Mouse (Mus musculus): ENCODE data around the gene Pmp22.

The Pmp22 gene

DNA sequence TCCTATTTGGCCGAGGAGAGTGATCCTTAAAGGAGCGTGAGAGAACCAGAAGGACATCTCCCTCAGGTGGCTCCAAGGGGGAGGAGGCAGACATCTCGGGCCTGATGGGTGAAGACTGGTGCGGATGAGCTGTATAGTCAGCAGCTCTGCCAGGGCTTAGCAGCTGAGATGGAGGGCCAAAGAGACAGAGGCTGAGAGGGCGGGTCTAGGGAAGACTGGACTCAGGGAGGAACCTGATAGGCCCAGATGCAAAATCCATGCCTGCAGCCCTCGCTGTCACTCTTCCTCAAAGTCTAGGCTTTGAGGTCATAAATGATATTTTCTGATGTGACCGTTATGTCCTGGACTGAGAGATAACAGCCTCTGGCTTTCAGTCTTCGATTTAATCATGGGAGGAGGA lies 1.8 kb upstream of the Pmp22 start:
- WGBS: 91% methylated on average over 8 of the region's 8 CpGs

- 91% methylated on average over 4 of the region's 4 CpGs for WGBS
Observed at GRCm38 (mm10) chr11:63127513-63127912, 1.3 kb upstream of the Pmp22 start.

DNA sequence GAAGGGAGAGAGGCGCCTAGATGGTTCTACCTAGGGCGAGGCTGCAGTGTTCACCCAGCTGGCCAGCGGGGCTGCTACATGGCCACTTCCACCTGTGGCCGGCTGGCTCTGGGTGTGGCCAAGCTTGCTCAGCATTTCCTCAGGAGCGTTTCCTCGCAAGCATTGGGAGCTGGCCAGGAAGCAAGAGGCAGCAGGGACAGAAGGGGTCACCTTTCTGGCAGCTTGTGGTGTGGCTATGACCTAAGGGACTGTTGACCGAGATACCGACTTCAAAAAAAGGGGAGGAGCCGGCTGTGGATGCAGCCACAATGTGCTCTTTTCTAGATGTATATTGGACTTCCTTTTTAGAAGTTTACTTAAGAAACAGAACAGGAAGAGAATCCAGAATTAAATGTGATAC lies 593 bp downstream of the Pmp22 start:
- WGBS: 64% methylated on average over 9 of the region's 9 CpGs

DNA sequence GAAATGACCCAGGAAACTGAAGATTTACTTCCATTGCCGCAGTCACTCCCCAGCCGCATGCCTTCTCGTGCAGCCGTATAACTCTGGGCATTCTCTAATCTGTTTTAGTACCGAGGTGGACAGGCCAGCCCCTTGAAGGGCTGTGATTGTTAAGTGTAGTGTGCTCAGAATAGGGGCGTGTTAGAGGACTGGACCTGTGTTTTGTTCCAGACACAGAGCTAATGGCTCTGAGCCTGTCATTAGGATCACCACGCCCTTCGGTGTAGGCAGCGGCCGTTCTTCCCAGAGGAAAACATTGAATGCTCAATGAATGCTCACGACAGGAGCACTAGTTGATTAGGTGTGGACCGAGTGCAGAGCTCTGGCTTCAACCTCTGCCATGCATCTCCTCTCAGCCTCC lies 1.1 kb downstream of the Pmp22 start:
- 51% methylated on average over 12 of the region's 12 CpGs for WGBS

GRCm38 (mm10) chr11:63130497-63130896 lies 1.7 kb downstream of the Pmp22 start:
- 18% methylated on average over 8 of the region's 8 CpGs for WGBS

DNA sequence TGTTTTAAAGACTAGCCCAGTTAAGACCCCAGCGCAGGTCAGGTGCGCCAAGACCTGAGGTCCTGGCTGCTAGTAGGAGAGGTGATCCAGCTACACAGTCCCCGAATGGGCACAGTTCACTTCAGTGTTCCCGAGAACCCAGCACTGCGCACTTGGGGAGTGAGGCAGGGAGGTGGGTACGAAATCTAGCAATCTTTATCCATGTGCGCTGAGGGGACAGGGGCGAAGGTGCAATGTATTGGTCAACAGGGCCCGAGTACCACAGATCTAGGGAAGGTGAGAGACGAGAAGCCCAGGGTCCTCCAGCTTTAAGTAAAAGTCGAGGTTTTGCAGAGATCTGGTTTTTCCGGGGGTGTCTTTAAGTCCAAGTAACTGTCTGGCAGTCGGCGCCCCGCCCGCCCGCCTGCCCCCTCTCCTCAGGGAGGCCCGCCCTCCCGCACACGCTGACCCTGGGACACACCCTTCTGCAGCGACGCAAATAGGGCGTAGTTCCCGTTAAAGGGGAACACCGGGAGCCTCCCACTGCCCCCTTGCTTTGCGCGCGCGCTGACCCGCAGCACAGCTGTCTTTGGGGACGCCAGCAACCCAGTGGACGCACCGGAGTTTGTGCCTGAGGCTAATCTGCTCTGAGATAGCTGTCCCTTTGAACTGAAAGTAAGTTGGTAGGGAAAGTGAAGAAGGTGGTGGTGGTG lies 2.4 kb downstream of the Pmp22 start:
- WGBS: 5% methylated on average over 33 of the region's 33 CpGs

- WGBS: 18% methylated on average over 11 of the region's 11 CpGs
Observed at GRCm38 (mm10) chr11:63131693-63132040, 2.9 kb downstream of the Pmp22 start.

DNA sequence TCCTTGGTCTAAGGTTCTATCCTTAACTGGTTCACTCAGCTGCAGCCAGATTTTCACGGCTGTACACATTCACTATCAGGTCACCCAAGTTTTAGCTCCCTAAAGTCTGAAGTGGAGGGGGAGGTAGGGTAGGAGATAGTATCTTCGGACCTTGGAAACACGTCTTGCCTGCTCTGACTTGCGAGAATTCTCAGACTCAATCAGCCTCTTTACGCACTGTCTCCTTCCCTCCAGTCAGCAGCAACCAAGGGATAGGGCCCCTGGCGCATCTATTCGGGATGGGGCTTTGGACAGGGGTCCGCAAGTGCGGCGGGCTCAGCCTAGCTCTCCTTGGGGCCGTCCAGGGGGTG lies 3.3 kb downstream of the Pmp22 start:
- WGBS: 3% methylated on average over 11 of the region's 11 CpGs

DNA sequence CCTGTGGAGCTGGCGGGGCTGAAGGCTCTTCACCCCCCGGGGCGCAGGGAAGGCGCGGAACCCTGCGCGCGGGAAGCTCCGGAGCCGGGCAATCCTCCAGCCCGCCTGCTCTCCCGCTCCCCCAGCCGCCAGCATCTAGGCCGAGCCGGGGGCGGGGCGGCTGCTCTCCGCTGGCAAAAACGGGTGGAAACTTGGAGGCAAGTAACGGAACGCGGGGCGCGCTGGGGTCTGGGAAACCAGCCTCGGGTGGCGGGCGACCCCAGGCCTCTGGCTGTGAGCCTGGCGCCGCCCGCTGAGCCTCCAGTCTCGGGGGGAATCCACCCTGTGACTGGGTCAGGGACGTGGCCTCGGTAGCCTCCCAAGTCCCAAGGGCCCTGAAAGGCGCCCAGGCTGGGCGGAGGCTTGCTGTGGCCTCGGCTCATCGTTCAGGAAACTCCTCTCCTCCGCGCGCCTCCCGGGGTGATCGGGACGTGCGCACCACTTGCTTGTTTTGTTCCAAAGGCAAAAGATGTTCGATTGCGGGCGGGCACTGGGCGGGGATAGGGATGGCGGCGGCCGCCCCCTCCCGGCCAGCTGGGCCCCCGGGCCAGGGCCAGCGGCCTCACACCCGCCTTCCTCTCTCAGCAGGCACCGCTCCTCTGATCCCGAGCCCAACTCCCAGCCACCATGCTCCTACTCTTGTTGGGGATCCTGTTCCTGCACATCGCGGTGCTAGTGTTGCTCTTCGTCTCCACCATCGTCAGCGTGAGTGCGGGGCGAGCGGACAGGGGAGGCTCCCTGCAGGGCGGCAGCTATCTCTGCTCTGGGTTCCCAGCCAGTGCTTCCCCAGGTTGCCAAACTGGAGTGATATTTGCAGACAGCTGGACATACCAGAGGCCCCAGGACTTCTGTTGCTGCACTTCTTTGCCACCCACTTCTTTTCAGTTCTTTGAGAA lies 4.0 kb downstream of the Pmp22 start:
- 1% methylated on average over 66 of the region's 66 CpGs for WGBS

- 84% methylated on average over 5 of the region's 5 CpGs for WGBS
Observed at GRCm38 (mm10) chr11:63134021-63134420, 5.2 kb downstream of the Pmp22 start.

DNA sequence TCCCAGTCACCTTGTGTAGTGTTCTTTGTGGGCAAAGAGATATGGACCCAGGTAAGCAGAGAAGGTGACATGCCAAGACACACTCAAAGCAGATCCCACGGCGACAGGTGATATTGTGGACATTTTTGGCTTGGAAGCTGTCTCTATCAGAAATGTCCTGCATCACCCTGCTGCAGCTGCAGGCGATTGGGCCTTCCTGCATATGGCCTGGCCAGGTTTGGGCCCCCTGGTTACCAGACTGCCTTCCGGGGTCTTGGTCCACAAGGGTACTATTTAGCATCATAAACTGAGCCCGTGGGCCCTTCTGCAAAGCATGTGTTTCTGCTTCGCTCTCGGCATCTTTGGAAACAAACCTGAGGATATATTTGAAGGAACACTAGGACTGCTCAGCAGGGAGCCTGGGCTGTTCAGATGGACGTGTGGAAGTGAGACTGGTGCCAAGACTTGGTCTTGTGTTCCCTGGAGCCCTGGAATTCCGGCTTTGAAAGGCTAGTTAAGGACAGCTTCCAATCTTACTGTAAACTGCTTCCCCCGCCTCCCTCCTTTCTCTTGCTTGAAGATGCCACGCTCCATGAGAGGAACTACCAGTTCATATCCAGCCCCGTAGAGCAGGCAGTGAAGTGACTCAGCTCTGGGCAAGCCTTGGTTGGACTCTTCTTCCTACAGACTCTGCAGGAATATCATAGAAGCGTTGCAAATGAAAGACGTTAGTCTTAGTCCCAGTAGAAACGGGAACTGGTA lies 6.1 kb downstream of the Pmp22 start:
- 43% methylated on average over 15 of the region's 15 CpGs for WGBS

DNA sequence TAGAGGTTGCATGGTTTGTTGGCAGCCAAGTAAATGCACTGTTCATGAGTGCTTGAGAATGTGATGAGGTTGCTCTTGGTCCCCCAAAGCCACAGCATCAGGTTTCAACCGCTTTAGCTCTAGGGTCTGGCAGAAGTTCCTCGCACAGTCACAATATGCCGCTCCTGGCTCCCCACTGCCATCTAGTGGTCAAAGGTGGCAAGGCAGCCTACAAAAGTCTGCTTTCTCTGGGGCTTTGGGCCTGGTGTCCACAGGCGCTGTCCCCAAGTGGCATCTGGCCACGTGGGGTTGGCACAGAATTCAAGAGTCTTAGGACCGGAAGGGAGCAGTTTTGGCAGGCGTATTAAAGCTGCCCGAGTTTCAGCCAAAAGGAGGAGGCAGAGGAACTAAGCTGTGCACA lies 6.8 kb downstream of the Pmp22 start:
- 2% methylated on average over 8 of the region's 8 CpGs for WGBS

- 33% methylated on average over 6 of the region's 6 CpGs for WGBS
Observed at GRCm38 (mm10) chr11:63136205-63136604, 7.4 kb downstream of the Pmp22 start.

DNA sequence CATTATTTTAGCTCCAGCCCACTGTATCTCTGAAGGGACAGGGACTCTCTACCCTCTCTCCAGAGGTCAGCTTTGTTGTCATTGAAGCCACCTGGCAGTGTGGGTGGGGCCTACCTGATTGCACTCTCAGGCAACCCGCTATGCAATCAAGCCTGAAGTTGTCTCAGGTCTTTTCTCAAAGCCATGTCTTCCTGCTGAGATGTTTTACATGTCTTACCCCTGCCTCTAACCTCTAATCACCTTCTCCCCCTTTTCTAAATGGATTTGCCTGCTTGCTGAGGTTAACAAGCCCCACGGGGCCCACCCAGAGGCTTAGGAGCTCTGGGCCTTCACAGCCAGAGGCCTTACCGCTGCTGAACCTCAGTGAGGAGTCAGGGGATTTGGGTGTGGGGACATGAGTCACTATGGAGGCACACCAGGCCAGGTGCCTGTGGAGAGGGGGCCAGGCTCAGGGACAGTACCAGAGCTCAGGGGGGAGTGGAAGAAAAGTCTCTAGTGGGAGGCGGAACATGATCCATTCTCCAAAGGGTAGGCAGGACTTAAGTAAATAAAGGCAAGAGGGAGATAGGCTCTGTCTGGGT lies 8.1 kb downstream of the Pmp22 start:
- 88% methylated on average over 4 of the region's 4 CpGs for WGBS

GRCm38 (mm10) chr11:63138739-63139138 lies 10.0 kb downstream of the Pmp22 start:
- 56% methylated on average over 3 of the region's 3 CpGs for WGBS

GRCm38 (mm10) chr11:63142311-63142710 lies 13.5 kb downstream of the Pmp22 start:
- WGBS: 89% methylated on average over 5 of the region's 5 CpGs

- 85% methylated on average over 4 of the region's 4 CpGs for WGBS
Observed at GRCm38 (mm10) chr11:63142816-63143215, 14.0 kb downstream of the Pmp22 start.

DNA sequence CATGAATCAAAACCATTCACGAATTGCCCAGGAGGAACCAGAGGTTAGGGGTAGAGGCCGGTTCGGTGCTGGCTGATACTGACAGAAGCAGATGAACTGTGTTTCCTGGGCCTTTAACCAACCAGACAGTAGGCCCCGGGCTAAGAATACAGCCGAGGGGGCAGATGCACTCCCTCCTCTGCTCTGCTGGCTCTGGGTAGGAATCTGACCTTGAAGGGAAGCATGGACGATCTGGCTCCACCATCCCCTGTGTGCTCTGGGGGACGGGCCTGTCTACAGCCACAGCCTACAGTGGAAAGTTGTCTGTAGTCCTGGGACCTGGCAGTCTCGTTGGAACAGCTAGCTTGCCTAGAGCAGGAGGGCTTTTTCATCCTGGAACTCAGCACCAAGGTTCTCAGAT lies 14.7 kb downstream of the Pmp22 start:
- WGBS: 79% methylated on average over 8 of the region's 8 CpGs

DNA sequence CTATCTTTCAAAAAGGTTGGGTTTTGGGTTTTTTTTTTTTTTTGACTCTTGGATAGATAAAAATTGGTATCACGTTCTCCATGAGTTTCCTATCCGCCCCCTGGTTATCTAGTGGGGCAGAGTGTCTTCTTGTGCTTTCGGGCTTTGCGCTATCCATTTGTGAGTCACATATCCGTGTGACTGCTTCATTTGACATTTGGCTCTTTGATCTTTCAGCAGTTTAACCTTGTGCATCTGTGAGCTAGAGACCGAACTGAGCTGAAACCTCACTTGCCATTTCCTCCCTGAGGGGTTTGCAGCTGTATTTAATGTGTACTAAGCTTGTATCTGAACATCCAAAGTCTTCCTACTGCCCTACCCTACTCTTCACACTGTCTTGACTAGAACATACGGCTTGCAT lies 17.8 kb downstream of the Pmp22 start:
- 83% methylated on average over 7 of the region's 7 CpGs for WGBS

GRCm38 (mm10) chr11:63148276-63148675 lies 19.5 kb downstream of the Pmp22 start:
- 86% methylated on average over 3 of the region's 3 CpGs for WGBS

- 88% methylated on average over 5 of the region's 5 CpGs for WGBS
Observed at GRCm38 (mm10) chr11:63151857-63152256, 23.1 kb downstream of the Pmp22 start.

- 66% methylated on average over 4 of the region's 4 CpGs for WGBS
Observed at GRCm38 (mm10) chr11:63157117-63157516, 28.3 kb downstream of the Pmp22 start.
